Mouse (Mus musculus) lung, adult 2 months (tissue): ENCODE data around the gene Cib4.

ENCODE experiments used
- CTCF ChIP-seq: fragments of 200-500 bp; IDR thresholded peaks from 2 replicates; pipeline ENCODE4 v1.5.1; 2011; ENCODE audit warnings: mild to moderate bottlenecking, low read length, control low read depth; ENCODE audit not compliant: insufficient read depth
- POLR2A ChIP-seq: fragments of 200-500 bp; IDR thresholded peaks from 2 replicates; pipeline ENCODE4 v1.6.1; 2011; ENCODE audit warnings: low read depth, mild to moderate bottlenecking, control low read depth, low read length, borderline replicate concordance; ENCODE audit errors: extremely low read depth

- no peak for TF ChIP-seq CTCF
- TF ChIP-seq POLR2A, result no peak
Measured at GRCm38 (mm10) chr5:30577654-30578310, 32.1 kb upstream of the Cib4 start.
